ENCODE assay signal across 1 mouse cellular context in genomic region chr11:102267480-102267879, GRCm38 (mm10).
TF ChIP-seq lines count a peak whose summit lies in the region.

No protein-coding gene starts in this region.

TF ChIP-seq in CH12.LX, 34 proteins besides CTCF, POLR2A, EP300 and RAD21:
- TF ChIP-seq CHD1 (IDR thresholded peaks at IDR 0.05; ENCODE audit: low read depth, low read length) = no peak
- TF ChIP-seq POLR2AphosphoS2 (IDR thresholded peaks at IDR 0.05; ENCODE audit: low read depth, low read length) = no peak
- TF ChIP-seq RCOR1 (conservative IDR thresholded peaks at IDR 0.05; ENCODE audit: low read depth, low read length) = no peak
- no peak for TF ChIP-seq CHD2 (IDR thresholded peaks at IDR 0.05; ENCODE audit: low read length)
- no peak for TF ChIP-seq UBTF (IDR thresholded peaks at IDR 0.05; ENCODE audit: low read depth, low read length)
- TF ChIP-seq MAZ (IDR thresholded peaks at IDR 0.05; ENCODE audit: low read depth, low read length) = peak; percentile 85
- peak; percentile 51 for TF ChIP-seq ELF1 (IDR thresholded peaks at IDR 0.05; ENCODE audit: low read depth, low read length)
- TF ChIP-seq ETS1 (conservative IDR thresholded peaks at IDR 0.05; ENCODE audit: low read depth, low read length) = no peak; the same call in 1 of the 2 replicates
- TF ChIP-seq MYC (IDR thresholded peaks at IDR 0.05; ENCODE audit: low read depth, low read length) = no peak
- no peak for TF ChIP-seq NRF1 (IDR thresholded peaks at IDR 0.05; ENCODE audit: low read depth, low read length)
- TF ChIP-seq HCFC1 (IDR thresholded peaks at IDR 0.05; ENCODE audit: low read depth, low read length) = no peak
- TF ChIP-seq ZKSCAN1 (IDR thresholded peaks at IDR 0.05; ENCODE audit: borderline replicate concordance, low read depth, low read length) = no peak
- no peak; the same call in 1 of the 2 replicates for TF ChIP-seq MAX (IDR thresholded peaks at IDR 0.05; ENCODE audit: low read length)
- TF ChIP-seq ZMIZ1 (IDR thresholded peaks at IDR 0.05; ENCODE audit: low read depth, low read length) = no peak
- TF ChIP-seq JUND (conservative IDR thresholded peaks at IDR 0.05; ENCODE audit: low read depth, low read length) = no peak
- TF ChIP-seq SIN3A (IDR thresholded peaks at IDR 0.05; ENCODE audit: low read length) = peak; percentile 68
- TF ChIP-seq BHLHE40 (IDR thresholded peaks at IDR 0.05; ENCODE audit: low read depth, low read length) = peak; percentile 36
- peak; percentile 64 for TF ChIP-seq SMC3 (IDR thresholded peaks at IDR 0.05; ENCODE audit: low read depth, low read length)
- TF ChIP-seq MEF2A (IDR thresholded peaks at IDR 0.05; ENCODE audit: borderline replicate concordance, low read depth, low read length) = no peak
- TF ChIP-seq USF1 (IDR thresholded peaks at IDR 0.05; ENCODE audit: low read depth, low read length) = no peak
- no peak for TF ChIP-seq USF2 (conservative IDR thresholded peaks at IDR 0.05; ENCODE audit: low read depth, low read length)
- TF ChIP-seq IRF4 (IDR thresholded peaks at IDR 0.05; ENCODE audit: low read depth, low read length) = no peak; the same call in 1 of the 2 replicates
- TF ChIP-seq GABPA (IDR thresholded peaks at IDR 0.05; ENCODE audit: insufficient replicate concordance, low read depth, low read length) = no peak
- TF ChIP-seq MXI1 (IDR thresholded peaks at IDR 0.05; ENCODE audit: low read depth, low read length) = no peak
- TF ChIP-seq ZC3H11A (IDR thresholded peaks at IDR 0.05; ENCODE audit: low read depth, low read length) = no peak
- TF ChIP-seq TBP (conservative IDR thresholded peaks at IDR 0.05; ENCODE audit: low read depth, low read length) = no peak
- no peak for TF ChIP-seq ZNF384 (IDR thresholded peaks at IDR 0.05; ENCODE audit: low read depth, low read length)
- TF ChIP-seq E2F4 (IDR thresholded peaks at IDR 0.05; ENCODE audit: insufficient replicate concordance, low read depth, low read length) = no peak
- TF ChIP-seq NELFE (IDR thresholded peaks at IDR 0.05; ENCODE audit: low read depth, low read length) = no peak
- no peak for TF ChIP-seq PAX5 (IDR thresholded peaks at IDR 0.05; ENCODE audit: low read length)
- no peak for TF ChIP-seq JUN (IDR thresholded peaks at IDR 0.05; ENCODE audit: insufficient read depth, low read depth, low read length)
- no peak for TF ChIP-seq MAFK (IDR thresholded peaks at IDR 0.05; ENCODE audit: insufficient replicate concordance, low read length)
- TF ChIP-seq TCF12 (IDR thresholded peaks at IDR 0.05; ENCODE audit: low read depth, low read length) = no peak
- TF ChIP-seq KAT2A (IDR thresholded peaks at IDR 0.05; ENCODE audit: insufficient replicate concordance, low read length) = no peak
TF ChIP-seq in CH12.LX: peak in this region for 5.
